19 mouse cellular contexts compared by ENCODE assay signal in the genomic region with DNA sequence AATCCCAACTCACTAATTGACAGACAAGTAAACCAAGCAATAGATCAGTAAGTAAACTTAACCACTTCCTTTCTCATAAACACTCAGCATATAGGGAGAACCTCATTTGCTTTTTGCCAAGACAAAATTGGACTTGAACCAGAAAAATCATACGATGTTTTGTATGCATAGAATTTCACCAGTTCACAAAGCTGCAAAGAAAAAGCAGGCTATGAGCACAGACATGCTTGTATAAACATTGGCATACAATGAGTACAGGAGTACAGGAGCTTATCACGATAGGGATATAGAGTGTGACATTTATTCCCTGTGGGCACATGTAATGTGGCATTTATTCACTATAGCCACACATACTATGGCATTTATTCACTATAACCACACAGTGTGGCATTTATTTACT.
DNase-seq lines count a peak whose midpoint lies in the region; ATAC-seq and TF ChIP-seq lines count a peak whose summit lies in the region.
"Had no signal": no experiment of that assay in that cellular context is flagged by ENCODE, and none has a peak within 500 bp of the region (broad histone marks: within the 10 kb centered on the region; RNA-seq: fewer than 3 reads in every experiment).

No protein-coding gene starts in this region.

- no peak overlapping the region for H3K27ac ChIP-seq in forebrain, embryonic 13.5 days
- H3K27ac ChIP-seq in forebrain, embryonic 12.5 days, result no peak overlapping the region
- no peak overlapping the region; the same call in 1 of the 2 replicates for H3K27ac ChIP-seq in lung, embryonic 14.5 days (ENCODE audit: low read depth)
- H3K27ac ChIP-seq in midbrain, embryonic 12.5 days (replicated peaks), result peak overlapping the region; percentile 69; the same call in 1 of the 2 replicates
- no peak overlapping the region for H3K27ac ChIP-seq in midbrain, embryonic 14.5 days (replicated peaks; ENCODE audit: low read depth, low read length)
- H3K27ac ChIP-seq: embryonic facial prominence, embryonic 15.5 days; forebrain, embryonic 10.5 days; heart, embryonic 10.5 days had no signal

- peak; percentile 31; the same call in 1 of the 2 replicates for ATAC-seq in forebrain, embryonic 13.5 days
- no peak for ATAC-seq in forebrain, embryonic 12.5 days (ENCODE audit: low FRiP score)
- ATAC-seq in lung, embryonic 14.5 days (ENCODE audit: insufficient read depth), result peak; percentile 60
- ATAC-seq in midbrain, embryonic 12.5 days (ENCODE audit: low FRiP score, low read depth), result no peak
- no peak for ATAC-seq in midbrain, embryonic 14.5 days (ENCODE audit: low FRiP score, low TSS enrichment)
- ATAC-seq: activated CD4-positive, CD25-positive, alpha-beta regulatory T cell, adult 4 months; Patski had no signal

- no peak overlapping the region for H3K4me3 ChIP-seq in forebrain, embryonic 13.5 days
- H3K4me3 ChIP-seq in forebrain, embryonic 12.5 days (replicated peaks), result no peak overlapping the region
- no peak overlapping the region for H3K4me3 ChIP-seq in lung, embryonic 14.5 days (ENCODE audit: low read depth, low read length)
- no peak overlapping the region for H3K4me3 ChIP-seq in midbrain, embryonic 12.5 days
- no peak overlapping the region for H3K4me3 ChIP-seq in midbrain, embryonic 14.5 days (replicated peaks; ENCODE audit: low read depth, low read length)
- H3K4me3 ChIP-seq: embryonic facial prominence, embryonic 15.5 days; erythroblast, embryonic 14.5 days; forebrain, embryonic 10.5 days; heart, embryonic 10.5 days; hindbrain, embryonic 13.5 days had no signal

- H3K9ac ChIP-seq in forebrain, embryonic 13.5 days, result no peak overlapping the region
- H3K9ac ChIP-seq in forebrain, embryonic 12.5 days, result no peak overlapping the region
- no peak overlapping the region for H3K9ac ChIP-seq in lung, embryonic 14.5 days
- no peak overlapping the region for H3K9ac ChIP-seq in midbrain, embryonic 12.5 days (replicated peaks)
- no peak overlapping the region for H3K9ac ChIP-seq in midbrain, embryonic 14.5 days (replicated peaks; ENCODE audit: low read length)
- H3K9ac ChIP-seq: embryonic facial prominence, embryonic 15.5 days; hindbrain, embryonic 13.5 days had no signal

- H3K9me3 ChIP-seq in forebrain, embryonic 13.5 days (replicated peaks), result no peaks in the 10 kb centered on the region
- no peaks in the 10 kb centered on the region for H3K9me3 ChIP-seq in forebrain, embryonic 12.5 days
- no peaks in the 10 kb centered on the region for H3K9me3 ChIP-seq in lung, embryonic 14.5 days (ENCODE audit: low read depth, low read length)
- no peaks in the 10 kb centered on the region for H3K9me3 ChIP-seq in midbrain, embryonic 12.5 days
- H3K9me3 ChIP-seq in midbrain, embryonic 14.5 days (ENCODE audit: control insufficient read depth, low read length), result no peaks in the 10 kb centered on the region
- H3K9me3 ChIP-seq: embryonic facial prominence, embryonic 15.5 days; forebrain, embryonic 10.5 days; heart, embryonic 10.5 days; hindbrain, embryonic 13.5 days had no signal

- H3K36me3 ChIP-seq in forebrain, embryonic 13.5 days (ENCODE audit: poor library complexity, severe bottlenecking), result no peaks in the 10 kb centered on the region
- no peaks in the 10 kb centered on the region for H3K36me3 ChIP-seq in forebrain, embryonic 12.5 days (replicated peaks)
- no peaks in the 10 kb centered on the region for H3K36me3 ChIP-seq in lung, embryonic 14.5 days (ENCODE audit: insufficient read depth)
- H3K36me3 ChIP-seq in midbrain, embryonic 12.5 days, result no peaks in the 10 kb centered on the region
- H3K36me3 ChIP-seq in midbrain, embryonic 14.5 days (ENCODE audit: control insufficient read depth, insufficient read depth, low read length), result no peaks in the 10 kb centered on the region
- H3K36me3 ChIP-seq: embryonic facial prominence, embryonic 15.5 days; forebrain, embryonic 10.5 days; heart, embryonic 10.5 days; hindbrain, embryonic 13.5 days had no signal

- no peaks in the 10 kb centered on the region for H3K27me3 ChIP-seq in forebrain, embryonic 13.5 days
- no peaks in the 10 kb centered on the region for H3K27me3 ChIP-seq in forebrain, embryonic 12.5 days
- no peaks in the 10 kb centered on the region for H3K27me3 ChIP-seq in lung, embryonic 14.5 days (ENCODE audit: insufficient read depth, low read length)
- H3K27me3 ChIP-seq in midbrain, embryonic 12.5 days, result no peaks in the 10 kb centered on the region
- H3K27me3 ChIP-seq in midbrain, embryonic 14.5 days (ENCODE audit: control insufficient read depth, insufficient read depth, low read length), result no peaks in the 10 kb centered on the region
- H3K27me3 ChIP-seq: embryonic facial prominence, embryonic 15.5 days; hindbrain, embryonic 13.5 days; Patski had no signal

- TF ChIP-seq CTCF in lung, embryonic 14.5 days (IDR thresholded peaks at IDR 0.05; ENCODE audit: low read depth), result no peak

- H3K4me2 ChIP-seq in forebrain, embryonic 13.5 days, result no peak overlapping the region
- H3K4me2 ChIP-seq in forebrain, embryonic 12.5 days, result no peak overlapping the region
- no peak overlapping the region for H3K4me2 ChIP-seq in lung, embryonic 14.5 days
- H3K4me2 ChIP-seq in midbrain, embryonic 12.5 days (replicated peaks), result no peak overlapping the region
- no peak overlapping the region for H3K4me2 ChIP-seq in midbrain, embryonic 14.5 days (ENCODE audit: low read length)
- H3K4me2 ChIP-seq: embryonic facial prominence, embryonic 15.5 days; hindbrain, embryonic 13.5 days had no signal

- peak; percentile 86 for DNase-seq in lung, embryonic 14.5 days
- no peak for DNase-seq in lung, postnatal 25 days (ENCODE audit: low spot score)
- no peak for DNase-seq in midbrain, embryonic 14.5 days
- no peak for DNase-seq in urinary bladder, adult 18-20 months (ENCODE audit: low spot score in 2 of 2)
- DNase-seq: adrenal gland, postnatal 14 days; gastrocnemius, postnatal 10 days; heart, adult 18-20 months; heart, postnatal 10 days; heart, postnatal 4 days had no signal

- H3K4me1 ChIP-seq in forebrain, embryonic 13.5 days, result peaks cover 22% of the 10 kb centered on the region
- H3K4me1 ChIP-seq in forebrain, embryonic 12.5 days, result peaks cover 9% of the 10 kb centered on the region
- peaks cover 12% of the 10 kb centered on the region for H3K4me1 ChIP-seq in lung, embryonic 14.5 days (ENCODE audit: insufficient read depth)
- H3K4me1 ChIP-seq in midbrain, embryonic 12.5 days, result peaks cover 6% of the 10 kb centered on the region; the same call in 1 of the 2 replicates
- peaks cover 10% of the 10 kb centered on the region for H3K4me1 ChIP-seq in midbrain, embryonic 14.5 days (ENCODE audit: control insufficient read depth, insufficient read depth, low read length)
- H3K4me1 ChIP-seq: forebrain, embryonic 10.5 days had no signal

- 77% methylated on average over 2 of the region's 2 CpGs for WGBS in forebrain, embryonic 13.5 days
- WGBS in forebrain, embryonic 12.5 days, result 80% methylated on average over 2 of the region's 2 CpGs
- WGBS in lung, embryonic 14.5 days, result 29% methylated on average over 2 of the region's 2 CpGs
- WGBS in midbrain, embryonic 12.5 days, result 82% methylated on average over 2 of the region's 2 CpGs
- 65% methylated on average over 2 of the region's 2 CpGs for WGBS in midbrain, embryonic 14.5 days

Comparison
In these comparisons a context has a peak if more than half of its experiments do, and no peak if none do; other contexts are left out.
1. ATAC-seq: peak in forebrain, embryonic 13.5 days (single experiment) and lung, embryonic 14.5 days (single experiment); none in forebrain, embryonic 12.5 days (single experiment), midbrain, embryonic 12.5 days (single experiment) and midbrain, embryonic 14.5 days (single experiment).